Mouse (Mus musculus): ENCODE measurements at regions not wholly inside any gene's neighbourhood (a gene's known extent, or its start where the extent isn't known, plus 50 kb on each side); places are given as distances from the start of the nearest gene placed in this dataset.

DNA sequence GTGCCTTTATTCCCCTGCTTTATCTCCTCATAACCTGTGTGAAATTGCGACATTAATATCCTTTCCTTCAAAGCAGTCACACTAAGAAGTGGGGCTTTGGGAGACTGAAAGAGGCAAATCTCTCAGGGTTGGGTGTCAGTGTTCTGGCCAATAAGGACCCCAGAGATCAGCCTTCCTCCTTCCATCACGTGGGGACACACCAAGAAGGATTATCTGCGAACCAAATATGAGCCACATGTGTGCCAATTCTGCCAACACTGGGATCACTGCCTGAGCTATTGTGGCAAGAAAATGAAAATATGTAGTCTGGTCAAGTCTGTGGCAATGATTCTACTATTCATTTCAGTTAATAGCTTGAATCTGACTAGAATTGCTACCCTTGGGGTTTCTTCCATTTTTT lies 243.9 kb upstream of the Dab2 start:
- H3K27me3 ChIP-seq: no peaks in the 10 kb centered on the region
- H3K4me2 ChIP-seq: no peak overlapping the region
- H3K36me3 ChIP-seq: no peaks in the 10 kb centered on the region
- no peak overlapping the region for H3K27ac ChIP-seq
- no peak for ATAC-seq (replicated peaks; ENCODE audit: insufficient number of reproducible peaks, insufficient read depth, low FRiP score, low read depth)
- 76% methylated on average over 3 of the region's 3 CpGs for WGBS
- H3K4me3 ChIP-seq: no peak overlapping the region
- no peaks in the 10 kb centered on the region for H3K9me3 ChIP-seq (replicated peaks)
- no peak overlapping the region for H3K9ac ChIP-seq
- H3K4me1 ChIP-seq (replicated peaks): no peaks in the 10 kb centered on the region

DNA sequence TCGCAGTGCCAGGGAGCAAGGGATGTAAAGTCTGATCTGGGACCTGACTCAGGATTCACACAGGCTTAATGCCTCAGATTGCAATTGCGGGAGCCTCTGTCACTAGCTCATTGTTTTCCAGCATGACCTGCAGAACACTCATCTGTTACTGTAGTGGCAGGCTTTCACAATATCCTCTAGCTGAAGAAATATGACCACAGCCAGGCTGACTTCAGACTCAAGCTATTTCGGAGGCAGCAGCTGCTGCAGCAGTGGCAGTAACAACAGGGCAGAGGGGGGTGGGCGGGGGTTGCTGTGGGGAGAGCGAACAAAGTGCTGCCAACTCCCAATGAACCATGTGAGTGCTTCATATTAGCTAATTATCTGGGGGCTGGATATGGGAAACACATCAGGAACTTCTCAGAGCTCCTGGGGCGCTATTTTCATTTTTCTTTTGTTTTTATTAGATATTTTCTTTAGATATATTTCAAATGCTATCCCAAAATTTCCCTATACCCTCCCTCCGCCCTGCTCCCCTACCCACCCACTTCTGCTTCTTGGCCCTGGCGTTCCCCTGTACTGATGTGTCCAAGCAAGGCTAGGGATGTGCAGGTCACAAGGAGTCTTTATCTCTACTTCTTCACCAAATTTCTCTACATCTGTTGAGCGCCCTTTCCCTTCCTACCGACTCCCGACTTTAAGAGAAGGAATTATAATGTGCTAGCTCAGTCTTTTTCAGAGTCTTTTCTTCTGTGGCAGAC lies 242.5 kb upstream of the Dab2 start:
- Histone ChIP-seq H3K4me1 (replicated peaks) (no peaks in the 10 kb centered on the region), H3K27ac (no peak overlapping the region), H3K36me3 (no peaks in the 10 kb centered on the region), H3K4me3 (no peak overlapping the region), H3K27me3 (no peaks in the 10 kb centered on the region), H3K9me3 (replicated peaks) (no peaks in the 10 kb centered on the region), H3K9ac (no peak overlapping the region), H3K4me2 (no peak overlapping the region; the same call in 1 of the 2 replicates)
- no peak for ATAC-seq (replicated peaks; ENCODE audit: insufficient number of reproducible peaks, insufficient read depth, low FRiP score, low read depth)
- 51% methylated on average over 11 of the region's 11 CpGs for WGBS

- no peak for ATAC-seq (replicated peaks; ENCODE audit: insufficient number of reproducible peaks, insufficient read depth, low FRiP score, low read depth)
- H3K4me3 ChIP-seq: no peak overlapping the region
- H3K36me3 ChIP-seq: no peaks in the 10 kb centered on the region
- H3K9ac ChIP-seq: no peak overlapping the region
- 58% methylated on average over 2 of the region's 2 CpGs for WGBS
- H3K9me3 ChIP-seq (replicated peaks): no peaks in the 10 kb centered on the region
- H3K4me1 ChIP-seq (replicated peaks): no peaks in the 10 kb centered on the region
- no peak overlapping the region for H3K27ac ChIP-seq
- no peaks in the 10 kb centered on the region for H3K27me3 ChIP-seq
- H3K4me2 ChIP-seq: no peak overlapping the region
Observed at GRCm38 (mm10) chr15:6059361-6059760, 240.2 kb upstream of the Dab2 start.

- H3K4me3 ChIP-seq: no peak overlapping the region
- H3K27me3 ChIP-seq: no peaks in the 10 kb centered on the region
- no peak for ATAC-seq (replicated peaks; ENCODE audit: insufficient number of reproducible peaks, insufficient read depth, low FRiP score, low read depth)
- H3K36me3 ChIP-seq: no peaks in the 10 kb centered on the region
- no peak overlapping the region for H3K4me2 ChIP-seq
- no peak overlapping the region for H3K27ac ChIP-seq
- no peaks in the 10 kb centered on the region for H3K9me3 ChIP-seq (replicated peaks)
- 74% methylated on average over 5 of the region's 5 CpGs for WGBS
- H3K9ac ChIP-seq: no peak overlapping the region
- no peaks in the 10 kb centered on the region for H3K4me1 ChIP-seq (replicated peaks)
Observed at GRCm38 (mm10) chr15:6059790-6060189, 239.8 kb upstream of the Dab2 start.

GRCm38 (mm10) chr15:6060649-6061048 lies 238.9 kb upstream of the Dab2 start:
- 92% methylated on average over 1 of the region's 1 CpGs for WGBS
- Histone ChIP-seq H3K27me3 (no peaks in the 10 kb centered on the region), H3K4me1 (replicated peaks) (no peaks in the 10 kb centered on the region), H3K27ac (no peak overlapping the region), H3K9me3 (replicated peaks) (no peaks in the 10 kb centered on the region), H3K36me3 (no peaks in the 10 kb centered on the region), H3K9ac (no peak overlapping the region), H3K4me3 (no peak overlapping the region), H3K4me2 (no peak overlapping the region)
- no peak for ATAC-seq (replicated peaks; ENCODE audit: insufficient number of reproducible peaks, insufficient read depth, low FRiP score, low read depth)

DNA sequence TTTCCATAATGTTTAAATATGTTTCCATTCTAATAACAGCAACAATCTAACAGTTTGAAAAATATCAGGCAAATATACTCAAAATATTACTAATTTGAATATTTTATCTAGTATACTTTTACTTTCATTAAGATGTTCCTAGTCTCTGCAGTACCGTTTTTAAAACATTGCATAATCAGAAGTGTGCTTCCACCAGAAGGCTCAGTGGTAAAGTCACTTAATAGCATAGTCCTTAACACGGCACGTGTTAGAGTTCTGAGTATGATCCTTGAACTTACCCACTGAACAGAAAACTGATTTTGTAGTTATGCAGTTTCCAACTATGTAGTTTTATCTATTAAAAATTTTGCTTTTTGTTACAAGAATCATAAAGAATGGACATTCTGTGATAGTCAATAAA lies 234.5 kb upstream of the Dab2 start:
- Histone ChIP-seq H3K9me3 (replicated peaks) (no peaks in the 10 kb centered on the region), H3K4me1 (replicated peaks) (no peaks in the 10 kb centered on the region), H3K36me3 (no peaks in the 10 kb centered on the region), H3K27me3 (no peaks in the 10 kb centered on the region), H3K4me3 (no peak overlapping the region), H3K9ac (no peak overlapping the region), H3K27ac (no peak overlapping the region), H3K4me2 (no peak overlapping the region)
- ATAC-seq (replicated peaks; ENCODE audit: insufficient number of reproducible peaks, insufficient read depth, low FRiP score, low read depth): no peak
- WGBS: 91% methylated on average over 3 of the region's 3 CpGs

DNA sequence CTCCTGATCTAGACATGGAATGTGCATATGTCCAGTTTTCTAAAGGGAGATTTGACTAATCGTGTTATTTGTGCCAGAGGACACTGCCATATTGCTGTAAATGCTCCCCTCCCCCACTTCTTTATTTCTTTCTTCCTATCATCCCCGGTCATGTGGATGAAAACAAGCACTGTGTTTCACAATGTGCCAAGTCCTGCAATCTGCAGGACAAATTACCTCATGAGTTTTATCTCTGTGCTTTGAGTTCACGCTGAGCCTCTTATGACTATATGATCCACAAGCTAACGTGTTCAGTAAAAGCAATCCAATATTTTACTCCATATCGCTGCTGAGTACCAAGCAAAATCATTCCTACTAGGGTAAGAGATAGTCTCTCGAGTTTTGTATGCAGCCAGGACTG lies 232.2 kb upstream of the Dab2 start:
- H3K27me3 ChIP-seq: no peaks in the 10 kb centered on the region
- no peak overlapping the region for H3K4me2 ChIP-seq
- no peaks in the 10 kb centered on the region for H3K36me3 ChIP-seq
- no peak overlapping the region for H3K9ac ChIP-seq
- WGBS: 55% methylated on average over 6 of the region's 6 CpGs
- no peaks in the 10 kb centered on the region for H3K9me3 ChIP-seq (replicated peaks)
- no peak overlapping the region for H3K27ac ChIP-seq
- no peak overlapping the region for H3K4me3 ChIP-seq
- no peaks in the 10 kb centered on the region for H3K4me1 ChIP-seq (replicated peaks)
- no peak for ATAC-seq (replicated peaks; ENCODE audit: insufficient number of reproducible peaks, insufficient read depth, low FRiP score, low read depth)

DNA sequence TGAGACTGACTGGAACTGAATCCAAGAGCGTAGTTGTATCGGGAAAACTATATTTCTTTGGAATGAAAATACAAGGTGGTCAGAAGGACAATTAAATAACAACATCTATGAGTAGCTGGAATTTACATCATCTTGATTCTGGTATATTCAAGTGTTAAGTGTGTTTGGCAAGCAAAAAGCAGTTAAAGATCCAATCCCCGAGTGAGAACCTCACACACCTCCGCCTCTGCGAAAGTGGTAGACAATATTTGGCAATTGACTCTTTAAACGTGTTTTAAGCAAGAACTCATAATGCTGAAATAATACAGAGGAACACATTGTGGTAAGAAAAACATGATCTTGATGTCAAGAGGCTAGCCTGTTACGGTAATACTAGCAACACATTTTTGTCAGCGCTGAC lies 231.2 kb upstream of the Dab2 start:
- ATAC-seq (replicated peaks; ENCODE audit: insufficient number of reproducible peaks, insufficient read depth, low FRiP score, low read depth): no peak
- no peaks in the 10 kb centered on the region for H3K4me1 ChIP-seq (replicated peaks)
- H3K36me3 ChIP-seq: no peaks in the 10 kb centered on the region
- no peaks in the 10 kb centered on the region for H3K9me3 ChIP-seq (replicated peaks)
- no peak overlapping the region for H3K4me2 ChIP-seq
- no peak overlapping the region for H3K9ac ChIP-seq
- H3K4me3 ChIP-seq: no peak overlapping the region
- 89% methylated on average over 8 of the region's 8 CpGs for WGBS
- H3K27me3 ChIP-seq: no peaks in the 10 kb centered on the region
- H3K27ac ChIP-seq: no peak overlapping the region

GRCm38 (mm10) chr15:6071873-6072272 lies 227.7 kb upstream of the Dab2 start:
- Histone ChIP-seq H3K9me3 (replicated peaks) (no peaks in the 10 kb centered on the region), H3K4me3 (no peak overlapping the region), H3K27ac (no peak overlapping the region), H3K4me2 (no peak overlapping the region), H3K4me1 (replicated peaks) (no peaks in the 10 kb centered on the region), H3K36me3 (no peaks in the 10 kb centered on the region), H3K9ac (no peak overlapping the region), H3K27me3 (no peaks in the 10 kb centered on the region)
- no peak for ATAC-seq (replicated peaks; ENCODE audit: insufficient number of reproducible peaks, insufficient read depth, low FRiP score, low read depth)

DNA sequence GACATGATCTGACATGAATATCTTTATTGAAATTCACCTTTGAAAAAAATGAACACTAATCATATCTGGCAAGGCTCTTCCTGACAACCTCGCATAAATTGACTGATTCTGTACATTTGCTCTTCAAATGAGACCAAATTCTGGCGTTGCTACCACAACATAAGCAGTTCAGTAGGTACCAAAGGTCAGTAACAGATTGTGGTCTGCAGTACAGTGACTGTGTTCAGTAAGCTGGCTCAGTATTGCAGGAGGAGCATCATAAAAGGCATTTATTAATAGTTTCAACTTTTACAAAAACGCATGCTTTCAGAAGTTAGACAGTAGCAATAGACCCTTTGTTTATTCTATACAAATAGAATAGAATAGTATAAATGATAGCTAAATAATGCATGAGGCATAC lies 226.7 kb upstream of the Dab2 start:
- no peak overlapping the region for H3K4me3 ChIP-seq
- no peak for ATAC-seq (replicated peaks; ENCODE audit: insufficient number of reproducible peaks, insufficient read depth, low FRiP score, low read depth)
- no peak overlapping the region for H3K27ac ChIP-seq
- no peak overlapping the region for H3K4me2 ChIP-seq
- 71% methylated on average over 3 of the region's 3 CpGs for WGBS
- H3K9ac ChIP-seq: no peak overlapping the region
- no peaks in the 10 kb centered on the region for H3K9me3 ChIP-seq (replicated peaks)
- no peaks in the 10 kb centered on the region for H3K27me3 ChIP-seq
- no peaks in the 10 kb centered on the region for H3K36me3 ChIP-seq
- no peaks in the 10 kb centered on the region for H3K4me1 ChIP-seq (replicated peaks)

DNA sequence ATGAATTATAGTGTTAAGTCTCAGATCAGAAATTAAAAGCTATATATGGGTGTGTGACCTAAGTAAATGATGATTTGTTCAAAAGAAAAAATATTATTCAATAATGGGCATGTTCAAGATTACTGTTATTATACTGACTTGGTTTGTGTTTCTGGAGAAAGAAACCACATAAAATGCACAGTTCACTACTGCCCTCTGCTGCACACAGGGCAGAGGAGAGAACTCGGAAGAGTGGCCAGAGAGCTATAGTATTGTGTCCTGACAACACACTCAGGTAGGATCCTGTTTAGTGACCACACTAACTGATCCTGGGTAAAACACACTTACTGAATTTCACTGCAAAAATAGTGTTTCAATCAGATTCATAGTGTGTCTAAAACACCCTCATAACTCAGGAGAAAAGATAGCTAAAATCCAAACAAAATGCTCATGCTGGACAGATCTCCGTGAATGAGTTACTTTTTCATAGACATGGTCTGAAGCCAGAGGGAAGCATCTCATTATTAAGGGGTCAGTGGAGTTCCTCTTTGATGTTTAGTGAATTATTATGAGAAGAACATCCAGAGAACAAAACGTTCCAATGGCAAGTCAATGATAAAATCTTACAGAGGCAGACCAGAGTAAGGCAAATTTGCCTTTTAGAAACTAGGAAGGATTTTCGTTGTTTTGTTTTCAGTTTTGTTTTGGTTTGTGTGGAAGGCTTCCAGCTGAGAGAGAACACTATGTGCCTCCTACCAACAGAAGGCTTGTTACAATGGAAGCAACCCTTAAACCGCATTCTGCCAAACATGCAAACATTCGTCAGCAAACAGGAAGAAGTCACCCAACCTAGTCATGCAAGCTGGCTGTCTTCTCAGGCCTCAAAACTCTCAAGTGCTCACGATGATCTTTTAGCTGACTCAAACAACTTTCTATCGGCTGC lies 218.6 kb upstream of the Dab2 start:
- 59% methylated on average over 8 of the region's 8 CpGs for WGBS

DNA sequence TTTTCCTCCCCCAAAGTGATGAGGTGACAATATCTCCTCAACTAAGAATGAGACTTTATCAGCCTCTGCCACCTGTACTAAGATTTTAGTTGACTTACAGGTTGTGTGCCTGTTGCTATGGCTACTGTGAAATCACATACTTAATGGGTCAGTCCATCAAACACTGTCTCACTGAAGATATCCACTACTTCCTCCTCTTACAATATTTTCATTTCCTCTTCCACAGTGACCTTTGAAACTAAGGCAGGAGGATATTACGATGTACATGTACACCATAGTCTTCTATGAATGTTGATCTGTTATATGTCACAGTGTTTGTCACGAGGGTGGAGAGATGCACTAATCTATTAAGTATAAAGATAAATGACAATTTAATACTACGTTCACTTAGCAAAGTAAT lies 212.4 kb upstream of the Dab2 start:
- H3K27me3 ChIP-seq: no peaks in the 10 kb centered on the region
- ATAC-seq (replicated peaks; ENCODE audit: insufficient number of reproducible peaks, insufficient read depth, low FRiP score, low read depth): no peak

More for the DNA sequence above, 218.6 kb upstream of the Dab2 start:
- Histone ChIP-seq H3K27ac (no peak overlapping the region), H3K9ac (no peak overlapping the region), H3K27me3 (no peaks in the 10 kb centered on the region), H3K4me1 (replicated peaks) (no peaks in the 10 kb centered on the region), H3K4me3 (no peak overlapping the region), H3K4me2 (no peak overlapping the region), H3K36me3 (no peaks in the 10 kb centered on the region), H3K9me3 (replicated peaks) (no peaks in the 10 kb centered on the region)
- no peak for ATAC-seq (replicated peaks; ENCODE audit: insufficient number of reproducible peaks, insufficient read depth, low FRiP score, low read depth)

More for the DNA sequence above, 212.4 kb upstream of the Dab2 start:
- H3K36me3 ChIP-seq: no peaks in the 10 kb centered on the region
- WGBS: 72% methylated on average over 3 of the region's 3 CpGs
- H3K9me3 ChIP-seq (replicated peaks): no peaks in the 10 kb centered on the region
- H3K9ac ChIP-seq: no peak overlapping the region
- H3K4me1 ChIP-seq (replicated peaks): no peaks in the 10 kb centered on the region
- H3K27ac ChIP-seq: no peak overlapping the region
- no peak overlapping the region for H3K4me3 ChIP-seq
- no peak overlapping the region for H3K4me2 ChIP-seq
